Mouse (Mus musculus): ENCODE measurements around the gene Cnp. TPM values are rescaled to one million over a fixed set of nuclear protein-coding genes. Genes with fewer than 3 reads are reported as not detected.
"Not testable (repeated sequence)": the region's sequence is repeated elsewhere in the genome, so short reads cannot be mapped to it uniquely, and the experiment has no call there.

The Cnp gene
- polyA plus RNA-seq, 1 experiment from 2014 or later: 26.5 TPM

GRCm38 (mm10) chr11:100609997-100610680 is 35.4 kb downstream of the Cnp start:
- Histone ChIP-seq H3K79me2 (ENCODE audit: inconsistent target) (peaks cover 100% of the 10 kb centered on the region), H3K4me3 (ENCODE audit: inconsistent target) (no peak overlapping the region), H3K27ac (peak overlapping the region; percentile 64), H3K36me3 (ENCODE audit: inconsistent target) (no peaks in the 10 kb centered on the region; the same call in 1 of the 2 replicates)
- 76% methylated on average over 8 of the region's 9 CpGs for WGBS (ENCODE audit: missing documents)

GRCm38 (mm10) chr11:100611627-100612026 is 36.9 kb downstream of the Cnp start:
- H3K79me2 ChIP-seq (ENCODE audit: inconsistent target): peaks cover 100% of the 10 kb centered on the region
- no peak overlapping the region for H3K4me3 ChIP-seq (ENCODE audit: inconsistent target)
- peak overlapping the region; percentile 64 for H3K27ac ChIP-seq
- H3K36me3 ChIP-seq (ENCODE audit: inconsistent target): no peaks in the 10 kb centered on the region
- 79% methylated on average over 6 of the region's 6 CpGs for WGBS (ENCODE audit: missing documents)

- 75% methylated on average over 3 of the region's 3 CpGs for WGBS (ENCODE audit: missing documents)
- Histone ChIP-seq H3K79me2 (ENCODE audit: inconsistent target) (peaks cover 100% of the 10 kb centered on the region), H3K4me3 (ENCODE audit: inconsistent target) (no peak overlapping the region), H3K27ac (no peak overlapping the region), H3K36me3 (ENCODE audit: inconsistent target) (no peaks in the 10 kb centered on the region)
Observed at GRCm38 (mm10) chr11:100613241-100613640, 38.5 kb downstream of the Cnp start.

GRCm38 (mm10) chr11:100616332-100616731 is 41.6 kb downstream of the Cnp start:
- Histone ChIP-seq H3K4me3 (ENCODE audit: inconsistent target) (no peak overlapping the region), H3K79me2 (ENCODE audit: inconsistent target) (peaks cover 89% of the 10 kb centered on the region), H3K36me3 (ENCODE audit: inconsistent target) (no peaks in the 10 kb centered on the region), H3K27ac (no peak overlapping the region)
- 91% methylated on average over 5 of the region's 5 CpGs for WGBS (ENCODE audit: missing documents)

- not testable (repeated sequence) for H3K27ac ChIP-seq; H3K4me3 ChIP-seq (ENCODE audit: inconsistent target); H3K36me3 ChIP-seq (ENCODE audit: inconsistent target)
- 95% methylated on average over 5 of the region's 7 CpGs for WGBS (ENCODE audit: missing documents)
- H3K79me2 ChIP-seq (ENCODE audit: inconsistent target): peaks cover 84% of the 10 kb centered on the region
Observed at GRCm38 (mm10) chr11:100616836-100617235, 42.1 kb downstream of the Cnp start.

- Histone ChIP-seq H3K4me3 (ENCODE audit: inconsistent target) (no peak overlapping the region), H3K79me2 (ENCODE audit: inconsistent target) (peaks cover 77% of the 10 kb centered on the region), H3K36me3 (ENCODE audit: inconsistent target) (no peaks in the 10 kb centered on the region), H3K27ac (no peak overlapping the region)
- 100% methylated on average over 3 of the region's 4 CpGs for WGBS (ENCODE audit: missing documents)
Observed at GRCm38 (mm10) chr11:100617480-100617879, 42.8 kb downstream of the Cnp start.

- H3K27ac ChIP-seq: peak within 1 kb of the TSS; percentile 96
- H3K4me3 ChIP-seq (ENCODE audit: inconsistent target): peak within 1 kb of the TSS; percentile 85
- H3K36me3 ChIP-seq (ENCODE audit: inconsistent target): no peaks in the 10 kb centered on the region
- 2% methylated on average over 35 of the region's 36 CpGs for WGBS (ENCODE audit: missing documents)
- peaks cover 74% of the 10 kb centered on the region for H3K79me2 ChIP-seq (ENCODE audit: inconsistent target)
Observed at GRCm38 (mm10) chr11:100618761-100619484, 44.2 kb downstream of the Cnp start, which contains the start of gene Nkiras2. TSS of gene Nkiras2 (plus strand) at chr11:100619244.

- H3K79me2 ChIP-seq (ENCODE audit: inconsistent target): peaks cover 74% of the 10 kb centered on the region
- H3K36me3 ChIP-seq (ENCODE audit: inconsistent target): peaks cover 4% of the 10 kb centered on the region
- H3K27ac ChIP-seq: peak overlapping the region; percentile 96
- H3K4me3 ChIP-seq (ENCODE audit: inconsistent target): peak overlapping the region; percentile 85
- WGBS (ENCODE audit: missing documents): 0% methylated on average over 37 of the region's 40 CpGs
Observed at GRCm38 (mm10) chr11:100619485-100619975, 44.8 kb downstream of the Cnp start.

- Histone ChIP-seq H3K4me3 (ENCODE audit: inconsistent target) (peak within 1 kb of the TSS; percentile 85), H3K27ac (peak within 1 kb of the TSS; percentile 96), H3K79me2 (ENCODE audit: inconsistent target) (peaks cover 74% of the 10 kb centered on the region), H3K36me3 (ENCODE audit: inconsistent target) (peaks cover 9% of the 10 kb centered on the region)
- WGBS (ENCODE audit: missing documents): 19% methylated on average over 11 of the region's 11 CpGs
Observed at GRCm38 (mm10) chr11:100619982-100620381, 45.3 kb downstream of the Cnp start, which contains the start of gene Dnajc7. TSS of gene Dnajc7 (minus strand) at chr11:100620168.

GRCm38 (mm10) chr11:100622714-100623113 is 48.0 kb downstream of the Cnp start:
- WGBS (ENCODE audit: missing documents): 2% methylated on average over 23 of the region's 24 CpGs
- H3K36me3 ChIP-seq (ENCODE audit: inconsistent target): peaks cover 21% of the 10 kb centered on the region
- H3K4me3 ChIP-seq (ENCODE audit: inconsistent target): peak overlapping the region; percentile 98
- peak overlapping the region; percentile 98 for H3K27ac ChIP-seq
- H3K79me2 ChIP-seq (ENCODE audit: inconsistent target): peaks cover 50% of the 10 kb centered on the region

GRCm38 (mm10) chr11:100623867-100624266 is 49.2 kb downstream of the Cnp start:
- H3K4me3 ChIP-seq (ENCODE audit: inconsistent target): peak overlapping the region; percentile 98
- WGBS (ENCODE audit: missing documents): 58% methylated on average over 5 of the region's 5 CpGs

GRCm38 (mm10) chr11:100625754-100626700 is 51.3 kb downstream of the Cnp start:
- WGBS (ENCODE audit: missing documents): 88% methylated on average over 23 of the region's 23 CpGs

More at GRCm38 (mm10) chr11:100623867-100624266, 49.2 kb downstream of the Cnp start:
- Histone ChIP-seq H3K79me2 (ENCODE audit: inconsistent target) (peaks cover 38% of the 10 kb centered on the region), H3K36me3 (ENCODE audit: inconsistent target) (peaks cover 21% of the 10 kb centered on the region), H3K27ac (peak overlapping the region; percentile 98)

GRCm38 (mm10) chr11:100626701-100627195 is 52.0 kb downstream of the Cnp start:
- H3K79me2 ChIP-seq (ENCODE audit: inconsistent target): peaks cover 25% of the 10 kb centered on the region
- 11% methylated on average over 9 of the region's 9 CpGs for WGBS (ENCODE audit: missing documents)
- H3K4me3 ChIP-seq (ENCODE audit: inconsistent target): no peak overlapping the region
- H3K36me3 ChIP-seq (ENCODE audit: inconsistent target): peaks cover 21% of the 10 kb centered on the region
- peak overlapping the region; percentile 98 for H3K27ac ChIP-seq

More at GRCm38 (mm10) chr11:100625754-100626700, 51.3 kb downstream of the Cnp start:
- Histone ChIP-seq H3K36me3 (ENCODE audit: inconsistent target) (peaks cover 21% of the 10 kb centered on the region), H3K27ac (peak overlapping the region; percentile 98), H3K79me2 (ENCODE audit: inconsistent target) (peaks cover 25% of the 10 kb centered on the region), H3K4me3 (ENCODE audit: inconsistent target) (no peak overlapping the region)

GRCm38 (mm10) chr11:100628056-100628455 is 53.4 kb downstream of the Cnp start:
- peaks cover 21% of the 10 kb centered on the region for H3K36me3 ChIP-seq (ENCODE audit: inconsistent target)
- WGBS (ENCODE audit: missing documents): 98% methylated on average over 5 of the region's 5 CpGs
- peaks cover 22% of the 10 kb centered on the region for H3K79me2 ChIP-seq (ENCODE audit: inconsistent target)
- no peak overlapping the region for H3K4me3 ChIP-seq (ENCODE audit: inconsistent target)
- H3K27ac ChIP-seq: no peak overlapping the region; the same call in 1 of the 2 replicates
